9 mouse cellular contexts compared by ENCODE assay signal in genomic region chr11:55518806-55519674, GRCm38 (mm10). TPM values are rescaled to one million over a fixed set of nuclear protein-coding genes. Genes with fewer than 3 reads are reported as not detected.
A peak's percentile ranks its signal among the peaks of the same experiment; 100 is the strongest.
DNase-seq lines count a peak whose midpoint lies in the region; ATAC-seq lines count a peak whose summit lies in the region.
"Had no signal": no experiment of that assay in that cellular context is flagged by ENCODE, and none has a peak within 500 bp of the region (broad histone marks: within the 10 kb centered on the region; RNA-seq: fewer than 3 reads in every experiment).

No protein-coding gene starts in this region.

- H3K9ac ChIP-seq in liver, embryonic 13.5 days = no peak overlapping the region
- H3K9ac ChIP-seq in neural tube, embryonic 13.5 days = no peak overlapping the region
- H3K9ac ChIP-seq: heart, embryonic 13.5 days had no signal

- no peaks in the 10 kb centered on the region for H3K9me3 ChIP-seq in liver, embryonic 13.5 days (replicated peaks)
- H3K9me3 ChIP-seq in neural tube, embryonic 13.5 days = no peaks in the 10 kb centered on the region
- H3K9me3 ChIP-seq: heart, embryonic 13.5 days had no signal

- no peak overlapping the region for H3K4me3 ChIP-seq in liver, embryonic 13.5 days (replicated peaks)
- H3K4me3 ChIP-seq in neural tube, embryonic 13.5 days = no peak overlapping the region
- H3K4me3 ChIP-seq: heart, embryonic 13.5 days had no signal

- WGBS in liver, embryonic 13.5 days (ENCODE audit: insufficient replicate concordance) = 5% methylated on average over 9 of the region's 9 CpGs
- WGBS in neural tube, embryonic 13.5 days = 5% methylated on average over 9 of the region's 9 CpGs

- no peak overlapping the region for H3K4me2 ChIP-seq in liver, embryonic 13.5 days
- peak overlapping the region; percentile 13; the same call in 1 of the 2 replicates for H3K4me2 ChIP-seq in neural tube, embryonic 13.5 days
- H3K4me2 ChIP-seq: heart, embryonic 13.5 days had no signal

- H3K27me3 ChIP-seq in liver, embryonic 13.5 days = no peaks in the 10 kb centered on the region
- H3K27me3 ChIP-seq in neural tube, embryonic 13.5 days = no peaks in the 10 kb centered on the region
- H3K27me3 ChIP-seq: heart, embryonic 13.5 days had no signal

- H3K27ac ChIP-seq in liver, embryonic 13.5 days = no peak overlapping the region
- H3K27ac ChIP-seq in neural tube, embryonic 13.5 days (replicated peaks) = no peak overlapping the region; the same call in 1 of the 2 replicates
- H3K27ac ChIP-seq: heart, embryonic 13.5 days had no signal

- H3K4me1 ChIP-seq in liver, embryonic 13.5 days (replicated peaks) = no peaks in the 10 kb centered on the region; the same call in none of the 2 replicates
- H3K4me1 ChIP-seq in neural tube, embryonic 13.5 days (replicated peaks) = no peaks in the 10 kb centered on the region
- H3K4me1 ChIP-seq: heart, embryonic 13.5 days had no signal

- DNase-seq in B cell, adult 2 months = peak; percentile 39 to 47
- DNase-seq in adrenal gland, adult 18-20 months (ENCODE audit: low spot score in 2 of 2) = peak; percentile 58 to 61
- peak; percentile 89 for DNase-seq in embryo, embryonic 10.5 days (ENCODE audit: low spot score)
- DNase-seq in heart, adult 9 months (ENCODE audit: low spot score in 2 of 2) = peak; percentile 16 to 39
- DNase-seq in kidney, postnatal 25 days = peak; percentile 58 to 70
- DNase-seq in liver, embryonic 13.5 days = peak; percentile 38
- DNase-seq in thymus, postnatal 0 days (ENCODE audit: low spot score) = peak; percentile 45

- no peak for ATAC-seq in liver, embryonic 13.5 days (ENCODE audit: low read depth)
- ATAC-seq in neural tube, embryonic 13.5 days (ENCODE audit: low read depth) = peak; percentile 67

- H3K36me3 ChIP-seq in liver, embryonic 13.5 days = no peaks in the 10 kb centered on the region
- H3K36me3 ChIP-seq in neural tube, embryonic 13.5 days = peaks cover 66% of the 10 kb centered on the region
- H3K36me3 ChIP-seq: heart, embryonic 13.5 days had no signal

RNA-seq across cellular contexts. Expression of gene G3bp1, which starts 49.6 kb away (rescaled TPM):
- total RNA-seq in adrenal gland, adult 18-20 months (2021) = 10 to 100 TPM; 49.7 to 56.3 TPM
- 96.5 and 114 TPM in 2 replicates for polyA plus RNA-seq in liver, embryonic 13.5 days (2015; fragmentation: Nextera tagmentation; extraction: Ambion mirVana)
- 111 and 119 TPM in 2 replicates for polyA plus RNA-seq in neural tube, embryonic 13.5 days (2015; fragmentation: Nextera tagmentation; extraction: Ambion mirVana)
- polyA plus RNA-seq in thymus, postnatal 0 days (2015; fragmentation: Nextera tagmentation; extraction: Ambion mirVana) = 149 and 159 TPM in 2 replicates

RNA-seq across cellular contexts. Expression of gene Atox1, which starts 58.0 kb away (rescaled TPM):
- total RNA-seq in adrenal gland, adult 18-20 months (2021) = 100 to 1,000 TPM; 231 to 325 TPM
- 184 and 205 TPM in 2 replicates for polyA plus RNA-seq in liver, embryonic 13.5 days (2015; fragmentation: Nextera tagmentation; extraction: Ambion mirVana)
- 281 and 343 TPM in 2 replicates for polyA plus RNA-seq in neural tube, embryonic 13.5 days (2015; fragmentation: Nextera tagmentation; extraction: Ambion mirVana)
- 449 and 452 TPM in 2 replicates for polyA plus RNA-seq in thymus, postnatal 0 days (2015; fragmentation: Nextera tagmentation; extraction: Ambion mirVana)

Comparison
In these comparisons a context has a peak if more than half of its experiments do, and no peak if none do; other contexts are left out.
1. DNase-seq: peak in every context shown above with its lines; median percentile 89 in embryo, embryonic 10.5 days; 64 in kidney, postnatal 25 days; 60 in adrenal gland, adult 18-20 months; 45 in thymus, postnatal 0 days; 43 in B cell, adult 2 months; 38 in liver, embryonic 13.5 days; 28 in heart, adult 9 months.